Mouse (Mus musculus) right cerebral cortex, adult 2 months (tissue): ENCODE measurements around the gene Hoxb2.

Experiments
- DNase-seq, 2 experiments: peaks; one replicate each; pipeline ENCODE4 v3.0.0; 2021 to 2022; ENCODE audit warnings: low spot score in 2 of 2

Hoxb2 gene

DNA sequence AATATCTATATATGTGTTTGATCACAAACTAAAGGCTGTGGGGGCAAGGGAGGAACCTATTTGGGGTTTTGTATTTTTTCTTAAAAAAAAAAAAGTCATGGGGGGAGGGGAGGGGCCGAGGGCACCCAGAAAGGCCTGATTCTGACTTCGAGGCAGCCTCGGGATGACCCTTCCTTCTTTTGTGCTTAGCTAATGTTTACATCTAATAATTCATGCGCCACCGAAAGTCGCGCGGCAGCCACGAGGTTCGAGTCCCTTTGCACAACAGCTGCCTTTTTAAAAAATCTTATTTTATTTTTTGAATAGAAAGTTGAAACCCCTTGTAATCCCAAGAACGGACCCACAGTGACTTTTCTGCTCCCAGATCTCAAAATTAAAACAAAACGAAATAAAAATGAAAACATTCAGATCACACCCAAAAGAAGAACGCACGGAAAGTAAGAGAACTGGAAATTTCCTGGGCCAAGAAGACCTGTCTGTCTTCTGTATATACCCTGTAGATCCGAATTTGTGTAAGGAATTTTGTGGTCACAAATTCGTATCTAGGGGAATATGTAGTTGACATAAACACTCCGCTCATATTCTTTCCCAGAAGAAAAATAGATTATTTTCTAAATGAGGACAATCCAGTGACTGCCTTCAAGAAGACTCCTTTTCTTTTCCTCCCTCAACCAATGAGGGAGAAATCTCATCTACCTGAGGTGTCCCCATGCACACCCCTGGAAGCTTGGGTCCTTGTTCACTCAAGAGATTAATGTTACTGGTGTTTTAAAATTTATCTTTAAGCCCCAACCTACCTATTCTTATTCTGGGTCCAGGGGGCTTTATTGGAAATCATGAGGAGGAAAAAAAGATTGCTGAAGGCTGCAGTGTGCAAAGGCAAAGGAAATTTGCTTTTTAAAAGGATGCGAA is 33.4 kb upstream of the Hoxb2 start:
- DNase-seq: no peak

GRCm38 (mm10) chr11:96317608-96318367 is 32.5 kb upstream of the Hoxb2 start, which contains the start of gene Hoxb4:
Gene Hoxb4 (plus strand): TSS chr11:96318267.
- no peak for DNase-seq

GRCm38 (mm10) chr11:96318368-96319070 is 31.8 kb upstream of the Hoxb2 start:
- DNase-seq: no peak

DNA sequence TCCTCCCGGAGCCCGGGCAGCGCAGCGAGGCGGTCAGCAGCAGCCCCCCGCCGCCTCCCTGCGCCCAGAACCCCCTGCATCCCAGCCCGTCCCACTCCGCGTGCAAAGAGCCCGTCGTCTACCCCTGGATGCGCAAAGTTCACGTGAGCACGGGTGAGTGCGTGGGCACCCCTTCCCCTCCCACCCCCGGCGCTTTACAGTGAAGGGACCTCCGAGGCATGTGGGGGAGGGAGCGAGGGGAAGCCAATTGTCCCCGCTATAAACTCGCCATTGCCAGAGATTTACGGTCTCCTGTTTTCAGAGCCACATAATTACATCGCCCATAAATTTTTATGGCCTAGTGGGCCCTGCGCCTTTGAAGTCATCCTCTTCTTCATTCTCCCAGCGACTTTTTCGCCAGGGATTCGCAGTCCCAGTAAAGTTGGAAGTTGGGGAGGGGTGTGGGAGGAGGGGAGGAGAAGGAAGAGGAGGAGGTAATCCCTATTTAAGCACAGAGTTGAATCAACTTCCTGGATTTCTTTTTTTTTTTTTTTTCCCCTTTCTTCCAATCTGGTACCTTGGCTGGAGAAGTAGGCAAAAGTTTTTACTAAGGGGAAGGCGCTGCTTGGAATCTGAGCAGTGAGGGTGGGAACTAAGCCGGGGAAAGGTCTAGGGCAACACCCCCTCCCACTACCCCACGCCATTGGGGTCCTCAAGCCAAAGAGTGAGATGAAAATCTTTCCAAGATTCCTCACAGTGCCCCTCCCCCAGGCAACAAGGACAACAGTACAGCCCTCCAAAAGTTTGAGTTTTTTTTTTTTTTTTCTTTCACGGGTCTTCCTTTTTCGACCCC is 31.0 kb upstream of the Hoxb2 start:
- DNase-seq: no peak

DNA sequence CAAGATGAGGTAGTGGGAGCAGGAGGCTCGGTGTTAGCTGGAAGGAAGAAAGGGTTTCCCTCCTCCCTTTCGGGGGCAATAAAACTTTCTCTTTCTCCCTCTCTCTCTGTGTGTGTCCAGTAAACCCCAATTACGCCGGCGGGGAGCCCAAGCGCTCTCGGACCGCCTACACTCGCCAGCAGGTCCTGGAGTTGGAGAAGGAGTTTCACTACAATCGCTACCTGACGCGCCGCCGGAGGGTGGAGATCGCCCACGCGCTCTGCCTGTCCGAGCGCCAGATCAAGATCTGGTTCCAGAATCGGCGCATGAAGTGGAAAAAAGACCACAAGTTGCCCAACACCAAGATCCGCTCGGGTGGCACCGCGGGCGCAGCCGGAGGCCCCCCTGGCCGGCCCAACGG is 30.4 kb upstream of the Hoxb2 start:
- no peak for DNase-seq

DNA sequence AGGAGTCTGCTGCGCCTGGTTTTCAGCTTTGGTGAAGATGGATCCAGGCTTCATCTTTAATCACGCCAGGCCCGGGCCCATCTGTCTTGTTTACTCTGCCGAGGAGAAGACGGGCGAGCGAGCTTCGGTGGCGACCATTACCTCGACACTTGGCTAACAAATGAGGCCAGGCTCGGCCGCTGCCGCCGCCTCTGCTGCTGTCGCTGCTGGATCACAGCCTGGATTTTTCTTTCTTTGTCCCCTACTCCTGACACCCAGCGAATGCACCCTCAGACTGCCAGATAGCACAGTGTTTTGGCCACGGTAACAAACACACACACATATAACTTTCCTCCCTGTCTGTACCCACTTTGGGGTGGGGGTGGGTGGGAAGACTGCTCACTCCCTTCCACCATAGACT is 29.6 kb upstream of the Hoxb2 start:
- DNase-seq: no peak

DNA sequence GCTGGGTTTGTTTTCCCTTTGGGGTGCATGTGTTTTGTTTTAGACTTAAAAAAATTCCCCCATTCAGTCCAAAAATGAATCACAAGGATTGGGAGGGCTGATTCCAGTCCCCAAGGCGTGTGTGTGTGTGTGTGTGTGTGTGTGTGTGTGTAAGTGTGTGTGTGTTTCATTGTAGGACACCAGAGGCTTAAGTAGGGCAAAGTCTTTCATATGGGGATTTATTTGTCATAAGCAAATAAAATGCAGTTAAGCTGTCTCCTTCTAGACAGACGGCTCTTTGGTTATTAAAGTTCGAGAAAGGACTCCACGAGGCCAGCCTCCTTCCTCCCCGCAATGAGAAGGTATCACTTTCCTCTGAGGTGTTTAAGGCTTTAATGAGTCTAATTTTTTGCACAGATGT is 28.5 kb upstream of the Hoxb2 start:
- DNase-seq: no peak

DNA sequence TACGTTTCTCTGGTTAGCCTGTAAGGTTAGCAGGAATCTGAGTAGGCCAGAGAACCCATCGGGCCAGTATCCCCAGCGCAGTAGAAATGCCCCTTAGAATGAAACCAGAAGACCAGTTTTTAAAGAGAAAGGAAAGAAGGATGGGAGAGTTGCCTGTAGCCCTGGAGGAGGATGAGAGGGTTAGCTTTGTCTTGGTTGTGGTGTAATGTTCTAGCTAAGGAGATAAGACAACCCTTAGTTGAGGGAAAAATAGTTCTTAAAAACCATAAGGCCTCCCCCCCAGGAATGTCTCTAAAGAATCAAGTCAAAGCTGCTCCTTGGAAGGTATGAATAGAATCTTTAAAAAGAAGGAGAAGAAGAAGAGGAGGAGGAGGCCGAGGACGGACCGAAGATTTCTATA is 27.6 kb upstream of the Hoxb2 start:
- DNase-seq: no peak

- DNase-seq: no peak
These were observed 27.2 kb upstream of the Hoxb2 start, which contains the start of gene Hoxb3 for GRCm38 (mm10) chr11:96323154-96323553. Gene Hoxb3 (plus strand): TSS chr11:96323326.

GRCm38 (mm10) chr11:96324125-96324524 is 26.2 kb upstream of the Hoxb2 start:
- no peak for DNase-seq

DNA sequence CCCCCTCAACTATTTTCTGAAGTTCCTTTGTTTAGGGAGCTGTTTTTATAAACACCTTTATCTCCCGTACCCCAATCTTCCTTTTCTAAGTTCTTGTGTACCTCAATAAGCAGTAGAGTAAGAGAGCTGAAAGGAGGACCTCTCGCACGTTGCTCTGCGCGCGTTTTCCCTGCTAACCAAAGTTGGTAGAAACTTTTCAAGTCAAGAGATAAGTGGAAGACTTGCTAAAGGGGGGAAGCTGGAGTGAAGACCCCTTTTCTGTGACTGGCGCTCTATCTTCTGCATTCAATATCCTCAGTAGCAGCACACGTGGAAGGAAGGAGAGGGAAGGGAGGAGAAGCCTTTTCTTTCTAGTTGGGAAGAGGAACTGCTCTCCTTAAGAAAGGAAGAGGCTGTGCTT is 25.4 kb upstream of the Hoxb2 start:
- DNase-seq: no peak

DNA sequence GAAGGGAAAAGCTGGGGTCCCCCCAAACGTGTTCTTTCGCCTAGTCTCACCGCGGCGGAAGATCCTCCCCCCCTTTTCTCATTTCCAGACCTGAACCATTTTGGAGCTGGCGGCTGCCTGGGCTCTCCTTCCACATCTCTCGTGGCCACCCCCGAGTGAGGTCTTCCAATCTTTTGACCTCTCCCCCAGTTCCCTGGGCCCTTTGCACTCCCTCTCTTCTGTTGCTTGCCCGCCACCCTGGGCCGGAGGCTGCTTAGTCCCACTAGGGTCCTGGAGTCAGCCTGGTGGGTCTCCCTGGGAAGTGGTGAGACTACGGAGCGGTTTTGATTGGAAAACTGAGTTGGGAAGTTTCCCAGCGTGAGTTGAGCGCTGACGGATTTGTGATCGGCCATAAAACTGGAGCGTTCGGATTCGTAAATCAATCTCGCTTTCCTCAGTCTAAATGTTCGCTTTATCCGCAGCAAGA is 24.5 kb upstream of the Hoxb2 start:
- DNase-seq: no peak

- DNase-seq: no peak
These were observed 23.6 kb upstream of the Hoxb2 start for GRCm38 (mm10) chr11:96326705-96327104.

GRCm38 (mm10) chr11:96327122-96327521 is 23.2 kb upstream of the Hoxb2 start:
- DNase-seq: no peak

DNA sequence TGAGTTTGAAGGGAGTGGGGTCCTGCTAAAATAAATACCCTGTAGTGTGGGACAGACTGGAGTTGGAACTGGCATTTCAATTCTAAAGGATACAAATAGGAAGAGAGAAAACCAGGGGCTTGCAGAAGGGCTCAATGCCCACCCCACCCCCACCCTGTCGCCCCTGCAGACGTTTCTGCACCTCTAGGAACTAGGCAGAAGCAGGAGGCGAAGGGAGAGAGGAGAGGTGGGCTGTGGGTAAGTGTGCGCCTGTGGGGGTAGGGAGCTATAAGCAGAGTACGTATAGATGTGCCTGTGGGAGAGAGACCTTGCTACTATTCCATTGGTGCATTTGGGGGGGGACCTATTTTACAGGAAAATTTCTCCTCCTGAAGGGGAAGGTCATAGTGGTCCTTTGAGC is 22.6 kb upstream of the Hoxb2 start:
- no peak for DNase-seq

DNA sequence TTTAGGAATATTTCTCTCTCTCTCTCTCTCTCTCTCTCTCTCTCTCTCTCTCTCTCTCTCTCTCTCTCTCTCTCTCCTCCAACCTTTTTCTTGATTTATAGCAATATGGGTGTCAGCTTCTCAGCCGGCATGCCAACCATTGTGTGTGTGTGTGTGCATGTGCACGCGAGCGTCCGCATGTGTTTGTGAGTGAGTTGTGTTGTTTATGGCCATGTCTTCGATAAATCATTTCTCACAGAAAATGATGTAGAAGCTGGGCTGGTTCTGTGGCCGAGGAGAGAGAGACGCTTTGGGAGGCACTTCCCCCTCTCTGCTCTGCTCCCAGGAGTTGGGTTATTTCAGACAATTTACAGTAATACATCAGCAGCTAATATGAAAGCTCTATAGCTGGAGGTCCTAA is 21.7 kb upstream of the Hoxb2 start:
- DNase-seq: no peak

- DNase-seq: no peak
These were observed 18.2 kb upstream of the Hoxb2 start for GRCm38 (mm10) chr11:96332105-96332504.

DNA sequence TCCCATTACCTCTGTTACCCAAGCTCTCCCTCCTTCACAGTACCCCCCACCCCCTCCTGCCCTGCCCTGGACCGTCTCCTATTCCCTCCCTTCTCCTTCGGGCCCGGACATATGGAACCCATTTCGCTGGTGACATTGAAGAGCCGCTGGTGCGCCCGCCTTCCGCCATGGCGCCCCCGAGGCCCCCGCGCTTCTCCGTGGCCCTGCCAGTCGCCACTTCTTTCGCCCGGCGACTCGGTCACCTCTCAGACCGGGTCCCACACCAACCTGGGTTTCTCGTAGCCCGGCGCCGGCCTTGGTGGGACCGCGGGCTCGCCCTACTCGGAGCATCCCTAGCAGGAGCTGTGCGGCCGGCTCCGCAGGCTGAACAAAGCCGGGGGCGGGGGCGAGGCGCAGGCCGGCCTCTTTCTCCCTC is 17.7 kb upstream of the Hoxb2 start:
- no peak for DNase-seq

- DNase-seq: no peak
These were observed 16.9 kb upstream of the Hoxb2 start for GRCm38 (mm10) chr11:96333241-96334001.

GRCm38 (mm10) chr11:96334002-96334364 is 16.3 kb upstream of the Hoxb2 start:
- no peak for DNase-seq

DNA sequence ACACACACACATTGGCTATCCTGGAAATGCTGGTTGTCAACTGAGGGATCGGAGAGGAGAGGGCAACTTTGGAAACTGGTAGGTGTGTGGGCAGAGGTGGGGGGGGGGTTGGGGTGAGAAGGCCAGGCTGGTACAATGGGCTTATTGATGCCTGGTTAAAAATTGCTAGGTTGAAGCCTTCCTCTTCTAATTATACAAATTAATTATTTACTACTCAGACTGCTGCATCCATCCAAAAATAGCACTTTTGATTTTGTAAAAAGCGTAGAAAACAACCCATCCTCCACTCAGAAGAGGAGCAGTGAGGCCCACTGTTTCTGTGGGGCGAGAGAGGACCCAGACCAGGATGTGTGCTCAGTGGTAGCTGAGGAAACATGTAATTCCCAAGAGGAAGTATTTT is 15.3 kb upstream of the Hoxb2 start:
- DNase-seq: no peak
